Comparison of ENCODE assay signal across 11 mouse cellular contexts in the genomic region with DNA sequence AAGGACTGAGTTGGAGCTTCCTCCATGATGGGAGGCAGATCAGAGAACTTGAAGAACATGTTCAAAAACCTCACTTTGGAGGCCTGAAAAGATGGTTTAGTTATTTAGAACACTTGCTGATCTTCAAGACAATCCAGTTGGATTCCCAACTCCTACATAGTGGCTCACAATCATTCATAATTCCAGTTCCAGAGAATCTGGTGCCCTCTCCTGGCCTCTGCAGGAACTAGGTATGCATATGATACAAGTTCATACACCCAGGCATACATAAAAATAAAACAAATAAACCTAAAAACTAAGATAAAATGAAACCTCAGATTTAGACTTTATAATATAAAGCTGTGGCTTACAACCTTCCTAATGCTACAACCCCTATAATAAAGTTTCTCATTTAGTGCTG. TPM values are rescaled to one million over a fixed set of nuclear protein-coding genes. Genes with fewer than 3 reads are reported as not detected.
DNase-seq lines count a peak whose midpoint lies in the region; TF ChIP-seq lines count a peak whose summit lies in the region.
"Had no signal": no experiment of that assay in that cellular context is flagged by ENCODE, and none has a peak within 500 bp of the region (broad histone marks: within the 10 kb centered on the region; RNA-seq: fewer than 3 reads in every experiment).

No protein-coding gene starts in this region.

- no peak overlapping the region for H3K4me3 ChIP-seq in layer of hippocampus, adult 2 months
- no peak overlapping the region for H3K4me3 ChIP-seq in MEL (ENCODE audit: control insufficient read depth in 1 of 2, insufficient read depth in 1 of 2, low read depth in 2 of 2, low read length in 2 of 2)
- H3K4me3 ChIP-seq: embryonic facial prominence, embryonic 13.5 days; stomach, embryonic 15.5 days had no signal

- no peaks in the 10 kb centered on the region for H3K79me2 ChIP-seq in MEL (ENCODE audit: control insufficient read depth, insufficient read depth, low read length, poor library complexity)

- peak; percentile 81 for TF ChIP-seq CTCF in layer of hippocampus, adult 2 months (conservative IDR thresholded peaks at IDR 0.05)
- peak in 1 of 3 experiments; percentile 9; a peak in 1 of 6 replicates for TF ChIP-seq CTCF in MEL (IDR thresholded peaks at IDR 0.05 in 2 of 3, conservative IDR thresholded peaks at IDR 0.05 in 1 of 3; ENCODE audit: control insufficient read depth in 1 of 3, insufficient read depth in 1 of 3, low read depth in 2 of 3, low read length in 3 of 3, poor library complexity in 1 of 3, severe bottlenecking in 1 of 3)

- no peaks in the 10 kb centered on the region for H3K27me3 ChIP-seq in MEL (ENCODE audit: control insufficient read depth in 1 of 2, insufficient read depth in 2 of 2, low read length in 2 of 2)
- H3K27me3 ChIP-seq: CH12.LX; stomach, embryonic 15.5 days had no signal

- DNase-seq in cerebellum, postnatal 25 days: peak; percentile 9 to 42
- no peak for DNase-seq in cerebellum, adult 9-11 months
- DNase-seq in layer of hippocampus, adult 2 months (ENCODE audit: low spot score in 2 of 2): peak; percentile 27 to 43
- no peak for DNase-seq in layer of hippocampus, adult 9-11 months
- no peak for DNase-seq in MEL (ENCODE audit: low read depth, low spot score)
- peak; percentile 30 for DNase-seq in kidney, postnatal 10 days
- DNase-seq in natural killer cell, adult 2 months (ENCODE audit: low spot score in 2 of 2): no peak
- no peak for DNase-seq in urinary bladder, postnatal 25 days (ENCODE audit: low spot score)

- no peaks in the 10 kb centered on the region for H3K9me3 ChIP-seq in MEL (replicated peaks; ENCODE audit: insufficient read depth, low read length)
- H3K9me3 ChIP-seq: embryonic facial prominence, embryonic 13.5 days; stomach, embryonic 15.5 days had no signal

- no peaks in the 10 kb centered on the region for H3K36me3 ChIP-seq in MEL (ENCODE audit: control insufficient read depth in 1 of 2, insufficient read depth in 2 of 2, low read length in 2 of 2)
- H3K36me3 ChIP-seq: embryonic facial prominence, embryonic 13.5 days; stomach, embryonic 15.5 days had no signal

- no peak for TF ChIP-seq EP300 in MEL (IDR thresholded peaks at IDR 0.05; ENCODE audit: low read depth in 1 of 2, low read length in 2 of 2)

- TF ChIP-seq POLR2A in MEL (IDR thresholded peaks at IDR 0.05; ENCODE audit: control insufficient read depth in 1 of 2, insufficient read depth in 1 of 2, low read depth in 1 of 2, low read length in 2 of 2, poor library complexity in 1 of 2): no peak

- no peaks in the 10 kb centered on the region for H3K4me1 ChIP-seq in MEL (ENCODE audit: control insufficient read depth in 1 of 2, insufficient read depth in 2 of 2, low read length in 2 of 2)
- H3K4me1 ChIP-seq: embryonic facial prominence, embryonic 13.5 days; stomach, embryonic 15.5 days had no signal

- peak; percentile 10 for TF ChIP-seq RAD21 in MEL (IDR thresholded peaks at IDR 0.05; ENCODE audit: low read depth, low read length)

- H3K9ac ChIP-seq in MEL (ENCODE audit: control insufficient read depth, low read depth, low read length, poor library complexity, severe bottlenecking): no peak overlapping the region
- H3K9ac ChIP-seq: embryonic facial prominence, embryonic 13.5 days; stomach, embryonic 15.5 days had no signal

- no peak overlapping the region for H3K27ac ChIP-seq in layer of hippocampus, adult 2 months
- no peak overlapping the region for H3K27ac ChIP-seq in MEL (ENCODE audit: control insufficient read depth, low read depth, low read length)
- H3K27ac ChIP-seq: embryonic facial prominence, embryonic 13.5 days; stomach, embryonic 15.5 days had no signal

TF ChIP-seq in MEL, 35 proteins besides CTCF, POLR2A, EP300 and RAD21:
- TF ChIP-seq NRF1 (IDR thresholded peaks at IDR 0.05; ENCODE audit: insufficient read depth, low read depth, low read length, poor library complexity, severe bottlenecking) (no peak), SIN3A (IDR thresholded peaks at IDR 0.05; ENCODE audit: low read length) (no peak), JUND (IDR thresholded peaks at IDR 0.05; ENCODE audit: low read depth, low read length) (no peak), ZC3H11A (IDR thresholded peaks at IDR 0.05; ENCODE audit: low read depth, low read length) (no peak), USF2 (IDR thresholded peaks at IDR 0.05; ENCODE audit: borderline replicate concordance in 1 of 2, insufficient read depth in 1 of 2, low read depth in 1 of 2, low read length in 2 of 2) (no peak), BHLHE40 (IDR thresholded peaks at IDR 0.05; ENCODE audit: borderline replicate concordance, low read depth, low read length) (no peak), ZKSCAN1 (IDR thresholded peaks at IDR 0.05; ENCODE audit: low read depth, low read length) (no peak)
TF ChIP-seq in MEL: peak in this region for 0.

RNA-seq across cellular contexts. Expression of a gene that starts 4.8 kb away (rescaled TPM):
- total RNA-seq in layer of hippocampus, adult 2 months (2021): 10 to 100 TPM; 27.1 to 28.1 TPM
- not detected in 2 replicates for total RNA-seq in MEL (2012; rRNA removed)
- not detected for polyA plus RNA-seq in MEL (2012; ENCODE audit: insufficient read depth in 1 of 2, insufficient read length in 2 of 2, low read depth in 1 of 2, low replicate concordance in 2 of 2, missing spikeins in 1 of 2)
- total RNA-seq: CH12.LX had no signal

Comparison
In these comparisons a context has a peak if more than half of its experiments do, and no peak if none do; other contexts are left out.
1. DNase-seq: peak in cerebellum, postnatal 25 days (2 of 2), layer of hippocampus, adult 2 months (2 of 2) and kidney, postnatal 10 days (single experiment); none in cerebellum, adult 9-11 months (single experiment), layer of hippocampus, adult 9-11 months (single experiment), MEL (single experiment), natural killer cell, adult 2 months (0 of 2) and urinary bladder, postnatal 25 days (single experiment).
2. RNA of a gene that starts 4.8 kb away (total RNA-seq): 27.1 to 28.1 TPM in layer of hippocampus, adult 2 months; not detected in MEL; every median in the first group is over 10 times any median in the second.